Mouse (Mus musculus) liver, adult 2 months (tissue): ENCODE results near the gene Sphk2. TPM values are rescaled to one million over a fixed set of nuclear protein-coding genes. Genes with fewer than 3 reads are reported as not detected.

Experiments
- DNase-seq: peaks from one replicate; pipeline ENCODE4 v3.0.0-alpha.2; 2011; ENCODE audit warnings: low read depth, low spot score; ENCODE audit errors: extremely low read depth
- H3K27ac ChIP-seq: fragments of 200-500 bp; replicated peaks from 2 replicates; pipeline ENCODE4 v1.5.1; 2012; ENCODE audit warnings: low read depth, mild to moderate bottlenecking, control low read depth, inconsistent platforms, low read length; ENCODE audit not compliant: insufficient read depth
- H3K27me3 ChIP-seq: fragments of 200-500 bp; 2 replicates; pipeline ENCODE4 v1.6.1; 2012; ENCODE audit warnings: mild to moderate bottlenecking, moderate library complexity, low read length, inconsistent platforms; ENCODE audit not compliant: control insufficient read depth, insufficient read depth
- H3K36me3 ChIP-seq: fragments of 200-500 bp; 2 replicates; pipeline ENCODE4 v1.6.1; 2012; ENCODE audit warnings: low read length, inconsistent platforms; ENCODE audit not compliant: control insufficient read depth, insufficient read depth
- H3K4me1 ChIP-seq: fragments of 200-500 bp; 2 replicates; pipeline ENCODE4 v1.6.1; 2011; ENCODE audit warnings: low read length; ENCODE audit not compliant: control insufficient read depth, insufficient read depth
- H3K4me3 ChIP-seq: fragments of 200-500 bp; 2 replicates; pipeline ENCODE4 v1.5.1; 2011; ENCODE audit warnings: low read depth, mild to moderate bottlenecking, control low read depth, low read length, moderate library complexity; ENCODE audit not compliant: insufficient read depth
- H3K79me2 ChIP-seq: fragments of 200-500 bp; 2 replicates; pipeline ENCODE4 v1.6.1; 2012; ENCODE audit warnings: inconsistent platforms, mild to moderate bottlenecking, low read length, moderate library complexity; ENCODE audit not compliant: control insufficient read depth, insufficient read depth
- H3K9ac ChIP-seq: fragments of 200-500 bp; 2 replicates; pipeline ENCODE4 v1.6.1; 2012; ENCODE audit warnings: low read depth, mild to moderate bottlenecking, control low read depth, inconsistent platforms, low read length
- CTCF ChIP-seq: fragments of 200-500 bp; IDR thresholded peaks from 2 replicates; pipeline ENCODE4 v1.5.1; 2011; ENCODE audit warnings: low read depth, low read length, control low read depth
- POLR2A ChIP-seq: fragments of 200-500 bp; IDR thresholded peaks from 2 replicates; pipeline ENCODE4 v1.6.1; 2011; ENCODE audit warnings: low read length, control low read depth; ENCODE audit not compliant: insufficient read depth; ENCODE audit errors: extremely low read depth
- WGBS: fragments of 180-500 bp; shearing (Covaris S2); methylation state at CpG from one replicate; pipeline ENCODE4 v1.1.7; 2018; 5-methylcytosine and 5-hydroxymethylcytosine counted together
- polyA plus RNA-seq: library from polyadenylated mRNA; depleted of rRNA; stranded (reverse); fragments of >200 nt; gene quantifications from 2 replicates; pipeline ENCODE4 v1.2.3, GENCODE M21; 2012
- total RNA-seq: library from RNA; depleted of rRNA; stranded (reverse); fragments of >200 nt; gene quantifications from 2 replicates; pipeline ENCODE4 v1.2.3, GENCODE M21; 2014

Gene Sphk2
- total and polyA plus RNA-seq, 2 experiments, result 13.4 to 80.1 TPM

GRCm38 (mm10) chr7:45701607-45702006 is 16.2 kb downstream of the Sphk2 start:
- no peak overlapping the region for H3K27ac ChIP-seq
- peaks cover 12% of the 10 kb centered on the region for H3K4me1 ChIP-seq
- WGBS, result 89% methylated on average over 11 of the region's 11 CpGs
- no peak overlapping the region for H3K9ac ChIP-seq
- H3K4me3 ChIP-seq, result no peak overlapping the region
- no peaks in the 10 kb centered on the region; the same call in 1 of the 2 replicates for H3K79me2 ChIP-seq
- TF ChIP-seq POLR2A, result no peak
- no peak for TF ChIP-seq CTCF
- peaks cover 7% of the 10 kb centered on the region; the same call in 1 of the 2 replicates for H3K27me3 ChIP-seq
- no peaks in the 10 kb centered on the region for H3K36me3 ChIP-seq
- no peak for DNase-seq

- Histone ChIP-seq H3K79me2 (no peaks in the 10 kb centered on the region), H3K9ac (no peak overlapping the region), H3K36me3 (no peaks in the 10 kb centered on the region), H3K27me3 (peaks cover 7% of the 10 kb centered on the region; the same call in 1 of the 2 replicates), H3K27ac (no peak overlapping the region), H3K4me3 (no peak overlapping the region), H3K4me1 (peaks cover 12% of the 10 kb centered on the region)
- DNase-seq, result no peak
- WGBS, result 46% methylated on average over 11 of the region's 11 CpGs
- no peak for TF ChIP-seq POLR2A
- no peak for TF ChIP-seq CTCF
Observed at GRCm38 (mm10) chr7:45701072-45701471, 16.7 kb downstream of the Sphk2 start.

DNA sequence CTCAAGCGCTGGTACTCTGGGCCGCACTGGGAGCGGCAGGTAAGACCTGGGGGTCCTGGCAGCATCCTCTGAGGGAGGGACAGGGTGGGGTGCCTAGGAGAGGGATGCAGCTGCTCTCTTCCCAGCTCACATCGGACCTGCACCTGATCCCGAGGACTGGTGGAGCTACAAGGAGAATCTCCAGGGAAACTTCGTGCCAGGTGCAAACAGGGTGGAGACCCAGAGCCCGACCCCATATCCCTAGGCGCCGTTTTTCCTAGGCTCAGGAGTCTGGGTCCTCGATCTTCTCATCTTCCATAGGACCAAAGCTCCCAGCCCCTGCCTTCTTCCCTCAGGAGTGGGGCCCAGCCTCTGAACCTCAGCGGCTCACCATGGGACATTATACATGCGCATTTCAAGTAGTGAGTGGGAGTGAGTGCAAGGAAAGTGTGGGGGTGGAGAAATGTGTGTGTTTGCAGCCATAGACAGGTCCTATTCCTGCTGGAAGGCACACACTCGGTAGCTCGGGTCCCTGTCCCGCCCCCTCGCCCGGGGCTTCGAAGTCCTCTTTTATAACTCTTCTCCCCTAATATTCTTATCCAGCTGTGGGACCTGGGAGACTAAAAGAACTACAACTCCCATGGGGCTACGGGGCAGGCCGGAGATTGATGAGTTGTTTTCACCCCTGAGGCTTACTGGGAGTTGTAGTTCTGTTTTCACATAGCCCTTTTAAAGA is 17.3 kb downstream of the Sphk2 start:
- peak; percentile 75 for DNase-seq
- Histone ChIP-seq H3K36me3 (no peaks in the 10 kb centered on the region), H3K4me1 (peaks cover 12% of the 10 kb centered on the region), H3K27ac (no peak overlapping the region), H3K79me2 (no peaks in the 10 kb centered on the region), H3K27me3 (peaks cover 7% of the 10 kb centered on the region; the same call in 1 of the 2 replicates), H3K9ac (peak overlapping the region; percentile 67), H3K4me3 (peak overlapping the region; percentile 37; the same call in 1 of the 2 replicates)
- TF ChIP-seq POLR2A, result no peak
- TF ChIP-seq CTCF, result no peak
- 4% methylated on average over 19 of the region's 20 CpGs for WGBS

- peaks cover 7% of the 10 kb centered on the region; the same call in 1 of the 2 replicates for H3K27me3 ChIP-seq
- no peaks in the 10 kb centered on the region for H3K79me2 ChIP-seq
- TF ChIP-seq CTCF (no peak), POLR2A (no peak)
- no peak within 1 kb of the TSS for H3K27ac ChIP-seq
- H3K4me3 ChIP-seq, result peak within 1 kb of the TSS; percentile 37; the same call in 1 of the 2 replicates
- peak within 1 kb of the TSS; percentile 67 for H3K9ac ChIP-seq
- WGBS, result 11% methylated on average over 35 of the region's 36 CpGs
- H3K4me1 ChIP-seq, result peaks cover 12% of the 10 kb centered on the region
- H3K36me3 ChIP-seq, result no peaks in the 10 kb centered on the region
- no peak for DNase-seq
Observed at GRCm38 (mm10) chr7:45699523-45700141, 18.2 kb downstream of the Sphk2 start, which contains the start of gene Car11. Gene Car11, plus strand, starts transcription at chr7:45699843.

DNA sequence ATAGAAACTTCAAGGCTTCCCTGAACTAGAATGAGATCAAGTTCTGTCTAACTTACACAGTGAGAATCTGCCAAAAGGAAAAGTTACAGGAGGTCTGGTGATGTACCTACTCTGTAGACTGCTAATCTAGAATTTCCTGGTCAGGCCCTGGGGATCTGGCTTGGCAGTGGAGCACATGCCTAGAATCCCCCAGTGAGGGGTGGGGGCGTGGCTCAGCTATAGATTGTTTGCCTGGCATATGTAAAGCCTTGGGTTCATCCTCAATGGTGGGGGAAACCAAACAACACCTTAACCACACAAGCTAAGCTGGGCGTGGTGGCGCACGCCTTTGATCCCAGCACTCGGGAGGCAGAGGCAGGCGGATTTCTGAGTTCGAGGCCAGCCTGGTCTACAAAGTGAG is 19.9 kb downstream of the Sphk2 start:
- TF ChIP-seq CTCF (no peak), POLR2A (no peak)
- Histone ChIP-seq H3K27ac (no peak overlapping the region), H3K4me1 (peaks cover 9% of the 10 kb centered on the region), H3K27me3 (peaks cover 7% of the 10 kb centered on the region; the same call in 1 of the 2 replicates), H3K4me3 (no peak overlapping the region), H3K36me3 (no peaks in the 10 kb centered on the region), H3K79me2 (no peaks in the 10 kb centered on the region), H3K9ac (no peak overlapping the region)
- WGBS, result 86% methylated on average over 7 of the region's 7 CpGs
- no peak for DNase-seq
